8 mouse cellular contexts compared by ENCODE assay signal in genomic region chr2:113648167-113648566, GRCm38 (mm10).
DNase-seq lines count a peak whose midpoint lies in the region; ATAC-seq and TF ChIP-seq lines count a peak whose summit lies in the region.

No protein-coding gene starts in this region.

- no peak overlapping the region for H3K4me2 ChIP-seq in forebrain, embryonic 13.5 days
- H3K4me2 ChIP-seq in liver, embryonic 14.5 days (ENCODE audit: low read depth), result no peak overlapping the region
- H3K4me2 ChIP-seq in neural tube, embryonic 14.5 days (ENCODE audit: low read depth, low read length), result no peak overlapping the region

- H3K4me3 ChIP-seq in forebrain, embryonic 13.5 days, result no peak overlapping the region
- H3K4me3 ChIP-seq in kidney, adult 2 months (ENCODE audit: insufficient read depth, low read depth, low read length), result no peak overlapping the region
- no peak overlapping the region for H3K4me3 ChIP-seq in liver, embryonic 14.5 days (ENCODE audit: insufficient read depth in 1 of 2, low read depth in 2 of 2, low read length in 2 of 2)
- H3K4me3 ChIP-seq in neural tube, embryonic 14.5 days (ENCODE audit: low read depth, low read length), result no peak overlapping the region

- 22% methylated on average over 3 of the region's 3 CpGs for WGBS in forebrain, embryonic 13.5 days
- WGBS in kidney, adult 2 months, result 25% methylated on average over 3 of the region's 3 CpGs
- WGBS in liver, embryonic 14.5 days (ENCODE audit: insufficient replicate concordance), result 6% methylated on average over 3 of the region's 3 CpGs
- WGBS in neural tube, embryonic 14.5 days, result 19% methylated on average over 3 of the region's 3 CpGs

- H3K9ac ChIP-seq in forebrain, embryonic 13.5 days, result no peak overlapping the region
- H3K9ac ChIP-seq in liver, embryonic 14.5 days (replicated peaks), result no peak overlapping the region
- no peak overlapping the region for H3K9ac ChIP-seq in neural tube, embryonic 14.5 days (replicated peaks; ENCODE audit: low read depth, low read length)

- H3K9me3 ChIP-seq in forebrain, embryonic 13.5 days (replicated peaks), result no peaks in the 10 kb centered on the region
- no peaks in the 10 kb centered on the region for H3K9me3 ChIP-seq in liver, embryonic 14.5 days (ENCODE audit: control insufficient read depth, low read length)
- no peaks in the 10 kb centered on the region for H3K9me3 ChIP-seq in neural tube, embryonic 14.5 days (ENCODE audit: control insufficient read depth, low read length)

- no peaks in the 10 kb centered on the region for H3K27me3 ChIP-seq in forebrain, embryonic 13.5 days
- no peaks in the 10 kb centered on the region for H3K27me3 ChIP-seq in kidney, adult 2 months (replicated peaks; ENCODE audit: control insufficient read depth, insufficient read depth, low read length)
- no peaks in the 10 kb centered on the region for H3K27me3 ChIP-seq in liver, embryonic 14.5 days (ENCODE audit: control insufficient read depth, insufficient read depth, low read length)
- no peaks in the 10 kb centered on the region for H3K27me3 ChIP-seq in neural tube, embryonic 14.5 days (ENCODE audit: control insufficient read depth, insufficient read depth, low read length)

- no peaks in the 10 kb centered on the region for H3K4me1 ChIP-seq in forebrain, embryonic 13.5 days
- no peaks in the 10 kb centered on the region for H3K4me1 ChIP-seq in kidney, adult 2 months (ENCODE audit: control insufficient read depth, insufficient read depth, low read length)
- H3K4me1 ChIP-seq in liver, embryonic 14.5 days (replicated peaks; ENCODE audit: control insufficient read depth in 2 of 2, insufficient read depth in 2 of 2, low read length in 1 of 2), result no peaks in the 10 kb centered on the region; a peak in 1 of 4 replicates
- H3K4me1 ChIP-seq in neural tube, embryonic 14.5 days (ENCODE audit: control insufficient read depth, insufficient read depth, low read length), result no peaks in the 10 kb centered on the region

- TF ChIP-seq EP300 in liver, embryonic 14.5 days (IDR thresholded peaks at IDR 0.05; ENCODE audit: low read depth), result no peak

- TF ChIP-seq CTCF in kidney, adult 2 months (conservative IDR thresholded peaks at IDR 0.05; ENCODE audit: insufficient read depth, insufficient read length, low read depth, low read length), result peak; percentile 87
- TF ChIP-seq CTCF in liver, embryonic 14.5 days (IDR thresholded peaks at IDR 0.05; ENCODE audit: low read depth), result peak; percentile 72

- no peak for TF ChIP-seq POLR2A in kidney, adult 2 months (IDR thresholded peaks at IDR 0.05; ENCODE audit: low read depth, low read length)

- no peak overlapping the region for H3K27ac ChIP-seq in forebrain, embryonic 13.5 days
- no peak overlapping the region for H3K27ac ChIP-seq in kidney, adult 2 months (ENCODE audit: insufficient read depth, low read depth, low read length)
- H3K27ac ChIP-seq in liver, embryonic 14.5 days, result no peak overlapping the region
- no peak overlapping the region for H3K27ac ChIP-seq in neural tube, embryonic 14.5 days (ENCODE audit: low read depth, low read length)

- peak; percentile 75 for ATAC-seq in cerebellum, adult (ENCODE audit: insufficient number of reproducible peaks, low FRiP score, low TSS enrichment)
- ATAC-seq in forebrain, embryonic 13.5 days, result peak; percentile 88
- no peak for ATAC-seq in liver, embryonic 14.5 days (ENCODE audit: insufficient read depth)
- ATAC-seq in neural tube, embryonic 14.5 days (ENCODE audit: low read depth), result peak; percentile 79; the same call in 1 of the 2 replicates
- no peak for ATAC-seq in activated CD4-positive, CD25-positive, alpha-beta regulatory T cell, adult 4 months

- H3K36me3 ChIP-seq in forebrain, embryonic 13.5 days (ENCODE audit: poor library complexity, severe bottlenecking), result no peaks in the 10 kb centered on the region
- H3K36me3 ChIP-seq in kidney, adult 2 months (ENCODE audit: control insufficient read depth, insufficient read depth, low read length), result no peaks in the 10 kb centered on the region
- no peaks in the 10 kb centered on the region for H3K36me3 ChIP-seq in liver, embryonic 14.5 days (replicated peaks; ENCODE audit: control insufficient read depth, insufficient read depth, low read depth)
- no peaks in the 10 kb centered on the region for H3K36me3 ChIP-seq in neural tube, embryonic 14.5 days (ENCODE audit: control insufficient read depth, insufficient read depth, low read length)

- DNase-seq in urinary bladder, postnatal 14 days (ENCODE audit: low spot score), result peak; percentile 31
- DNase-seq in urinary bladder, adult 2 months (ENCODE audit: low spot score), result no peak
- DNase-seq in kidney, adult 2 months, result peak; percentile 59
- DNase-seq in liver, embryonic 14.5 days (ENCODE audit: low read depth in 3 of 3, low spot score in 3 of 3), result peak; percentile 16 to 18 (median 17)

Comparison
In these comparisons a context has a peak if more than half of its experiments do, and no peak if none do; other contexts are left out.
1. ATAC-seq: peak in cerebellum, adult (single experiment), forebrain, embryonic 13.5 days (single experiment) and neural tube, embryonic 14.5 days (single experiment); none in liver, embryonic 14.5 days (single experiment) and activated CD4-positive, CD25-positive, alpha-beta regulatory T cell, adult 4 months (single experiment).